Mouse (Mus musculus): Measurements from ENCODE around the gene Cacna1d. TPM values are rescaled to one million over a fixed set of nuclear protein-coding genes. Genes with fewer than 3 reads are reported as not detected.

The Cacna1d gene
- polyA plus RNA-seq, 1 experiment from 2014 or later = 3.0 TPM

DNA sequence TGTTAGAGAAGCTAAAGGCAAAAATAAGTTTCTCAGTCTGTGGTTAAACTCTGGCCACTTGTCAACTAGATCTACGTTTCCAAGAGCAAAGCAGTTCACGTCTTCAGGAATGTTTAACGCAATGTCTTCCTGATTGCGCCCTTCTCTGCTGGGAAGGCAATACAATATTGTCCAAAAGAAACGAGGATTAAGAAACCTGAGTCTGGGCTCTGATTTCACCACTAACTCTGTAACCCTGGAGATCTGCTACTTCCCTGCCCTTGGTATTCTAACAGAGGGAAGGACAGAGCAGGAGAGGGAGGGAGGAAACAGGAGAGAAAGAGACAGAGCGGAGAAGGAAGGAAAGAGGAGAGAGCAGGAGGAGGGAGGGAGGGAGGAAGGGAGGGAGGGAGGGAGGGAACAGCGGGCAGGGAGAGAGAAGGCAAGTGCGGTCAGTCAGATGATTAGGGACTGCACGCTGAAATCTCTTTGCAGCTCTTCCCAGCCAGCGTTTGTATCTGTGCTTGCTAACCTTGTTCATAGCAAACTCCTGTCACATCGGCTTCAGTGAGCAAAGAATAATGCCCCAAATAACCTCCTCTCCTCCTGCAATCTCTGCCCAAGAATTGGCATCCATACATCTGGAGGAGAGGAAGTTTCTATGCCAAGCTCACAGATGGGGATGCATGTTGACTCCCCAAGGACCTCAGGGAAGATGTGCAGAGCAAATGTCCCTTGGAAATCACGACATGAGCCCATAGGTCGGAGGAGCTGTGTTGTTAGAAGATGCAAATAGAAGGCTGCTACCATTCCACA is 35.3 kb downstream of the Cacna1d start:
- ATAC-seq (replicated peaks; ENCODE audit: low FRiP score, low read depth) = no peak
- DNase-seq (ENCODE audit: low spot score) = peak; percentile 33
- no peaks in the 10 kb centered on the region for H3K36me3 ChIP-seq (ENCODE audit: insufficient read depth, low read length)
- H3K4me1 ChIP-seq (replicated peaks; ENCODE audit: insufficient read depth, low read length) = no peaks in the 10 kb centered on the region
- 15% methylated on average over 13 of the region's 13 CpGs for WGBS
- no peaks in the 10 kb centered on the region for H3K9me3 ChIP-seq (replicated peaks; ENCODE audit: low read length)
- no peak overlapping the region for H3K27ac ChIP-seq
- no peak overlapping the region for H3K9ac ChIP-seq (ENCODE audit: low read depth, low read length)
- H3K27me3 ChIP-seq (ENCODE audit: insufficient read depth, low read length) = no peaks in the 10 kb centered on the region
- no peak for TF ChIP-seq CTCF (IDR thresholded peaks at IDR 0.05; ENCODE audit: low read depth)
- peak overlapping the region; percentile 9; the same call in 1 of the 2 replicates for H3K4me2 ChIP-seq (ENCODE audit: low read length)
- no peak overlapping the region for H3K4me3 ChIP-seq (replicated peaks; ENCODE audit: low read depth, low read length)

DNA sequence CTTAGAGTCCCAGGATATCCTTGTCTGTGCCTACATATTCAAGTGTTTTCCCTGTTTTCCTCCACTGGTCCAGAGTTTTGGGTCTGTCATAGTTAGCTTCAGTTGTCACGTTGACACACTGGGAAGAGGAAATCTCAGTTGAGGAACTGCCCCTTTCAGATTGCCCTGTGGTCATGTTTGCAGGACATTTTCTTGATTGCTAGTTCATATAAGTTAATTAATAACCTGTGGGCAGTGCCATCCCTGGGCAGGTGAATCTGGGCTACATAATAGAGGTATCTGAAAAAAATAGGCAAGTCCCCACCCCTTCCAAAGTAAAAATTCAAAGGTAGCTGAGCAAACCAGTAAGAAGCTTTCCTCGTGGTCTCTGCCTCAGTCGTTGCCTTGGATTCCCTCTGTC is 51.3 kb downstream of the Cacna1d start:
- Histone ChIP-seq H3K4me2 (ENCODE audit: low read length) (no peak overlapping the region), H3K4me1 (replicated peaks; ENCODE audit: insufficient read depth, low read length) (no peaks in the 10 kb centered on the region), H3K4me3 (replicated peaks; ENCODE audit: low read depth, low read length) (no peak overlapping the region), H3K36me3 (ENCODE audit: insufficient read depth, low read length) (no peaks in the 10 kb centered on the region), H3K9me3 (replicated peaks; ENCODE audit: low read length) (no peaks in the 10 kb centered on the region), H3K27me3 (ENCODE audit: insufficient read depth, low read length) (no peaks in the 10 kb centered on the region), H3K27ac (no peak overlapping the region), H3K9ac (ENCODE audit: low read depth, low read length) (no peak overlapping the region)
- DNase-seq (ENCODE audit: low spot score) (no peak), ATAC-seq (replicated peaks; ENCODE audit: low FRiP score, low read depth) (no peak)
- no peak for TF ChIP-seq CTCF (IDR thresholded peaks at IDR 0.05; ENCODE audit: low read depth)
- 68% methylated on average over 3 of the region's 3 CpGs for WGBS

DNA sequence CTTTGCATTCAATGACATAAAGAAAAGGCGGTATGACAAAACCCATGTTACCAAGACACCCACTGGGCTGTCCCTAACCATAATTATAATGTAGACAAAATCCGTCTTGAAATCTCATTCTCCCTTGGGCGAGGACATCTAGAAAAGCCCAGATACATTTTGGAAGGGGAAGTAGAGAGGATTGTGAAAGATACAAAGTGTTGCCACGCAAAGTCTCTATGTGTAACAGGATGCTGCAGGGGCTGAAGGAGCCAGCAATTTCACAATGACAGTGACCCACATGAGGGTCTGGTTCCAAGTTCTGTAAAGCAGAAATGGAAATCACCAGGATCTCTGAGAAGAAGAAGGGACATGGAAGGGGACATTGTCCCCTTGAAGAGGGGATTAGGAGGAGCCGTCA is 55.9 kb downstream of the Cacna1d start:
- no peak for ATAC-seq (replicated peaks; ENCODE audit: low FRiP score, low read depth)
- no peak for TF ChIP-seq CTCF (IDR thresholded peaks at IDR 0.05; ENCODE audit: low read depth)
- Histone ChIP-seq H3K36me3 (ENCODE audit: insufficient read depth, low read length) (no peaks in the 10 kb centered on the region), H3K27ac (no peak overlapping the region), H3K9ac (ENCODE audit: low read depth, low read length) (no peak overlapping the region), H3K4me3 (replicated peaks; ENCODE audit: low read depth, low read length) (no peak overlapping the region), H3K9me3 (replicated peaks; ENCODE audit: low read length) (no peaks in the 10 kb centered on the region), H3K4me1 (replicated peaks; ENCODE audit: insufficient read depth, low read length) (no peaks in the 10 kb centered on the region), H3K4me2 (ENCODE audit: low read length) (no peak overlapping the region), H3K27me3 (ENCODE audit: insufficient read depth, low read length) (no peaks in the 10 kb centered on the region)
- WGBS = 91% methylated on average over 5 of the region's 5 CpGs
- no peak for DNase-seq (ENCODE audit: low spot score)

DNA sequence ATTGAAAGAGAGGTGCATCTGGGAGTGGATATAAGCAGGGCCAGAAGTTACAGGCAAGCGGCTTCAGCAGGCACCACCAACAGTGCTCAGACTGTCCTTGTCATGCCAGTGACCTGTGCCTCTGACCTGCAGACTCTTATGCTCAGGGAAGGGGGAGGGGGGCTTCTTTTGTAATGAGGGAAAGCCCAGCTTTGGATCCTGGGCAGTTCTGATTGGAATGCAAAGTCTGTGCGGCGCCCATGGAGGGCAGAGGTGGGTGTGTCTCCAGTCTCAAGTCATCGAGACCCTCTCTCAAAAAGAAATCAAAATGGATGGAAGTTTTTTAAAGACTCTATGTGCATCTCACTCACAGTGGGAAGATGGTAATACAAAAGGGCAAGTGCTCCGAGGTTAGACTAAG is 60.8 kb downstream of the Cacna1d start:
- Histone ChIP-seq H3K4me1 (replicated peaks; ENCODE audit: insufficient read depth, low read length) (no peaks in the 10 kb centered on the region; the same call in 1 of the 2 replicates), H3K9ac (ENCODE audit: low read depth, low read length) (no peak overlapping the region), H3K4me2 (ENCODE audit: low read length) (no peak overlapping the region), H3K27me3 (ENCODE audit: insufficient read depth, low read length) (no peaks in the 10 kb centered on the region), H3K4me3 (replicated peaks; ENCODE audit: low read depth, low read length) (no peak overlapping the region), H3K27ac (no peak overlapping the region), H3K9me3 (replicated peaks; ENCODE audit: low read length) (no peaks in the 10 kb centered on the region), H3K36me3 (ENCODE audit: insufficient read depth, low read length) (no peaks in the 10 kb centered on the region)
- ATAC-seq (replicated peaks; ENCODE audit: low FRiP score, low read depth) (no peak), DNase-seq (ENCODE audit: low spot score) (no peak)
- WGBS = 73% methylated on average over 5 of the region's 5 CpGs
- TF ChIP-seq CTCF (IDR thresholded peaks at IDR 0.05; ENCODE audit: low read depth) = no peak

DNA sequence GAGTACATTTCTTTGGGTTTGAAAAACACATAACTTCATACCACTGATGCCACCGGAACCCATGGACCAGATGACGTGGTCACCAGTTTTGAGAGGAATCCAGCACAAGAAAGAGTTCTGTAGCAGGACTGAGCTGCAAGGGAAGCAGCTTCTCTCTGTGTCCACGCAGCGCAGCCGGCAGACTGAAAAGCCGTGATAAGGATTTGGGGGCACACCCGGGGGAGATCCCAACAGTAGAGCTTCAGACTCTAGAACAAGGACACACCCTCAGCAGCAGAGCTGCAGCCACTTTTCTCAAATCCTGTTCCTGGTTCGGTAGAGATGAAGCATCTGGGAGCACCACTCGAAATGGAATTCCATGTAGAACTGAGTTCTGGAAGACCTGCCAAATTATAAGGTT is 61.2 kb downstream of the Cacna1d start:
- TF ChIP-seq CTCF (IDR thresholded peaks at IDR 0.05; ENCODE audit: low read depth) = no peak
- Histone ChIP-seq H3K4me1 (replicated peaks; ENCODE audit: insufficient read depth, low read length) (no peaks in the 10 kb centered on the region; the same call in 1 of the 2 replicates), H3K4me3 (replicated peaks; ENCODE audit: low read depth, low read length) (no peak overlapping the region), H3K36me3 (ENCODE audit: insufficient read depth, low read length) (no peaks in the 10 kb centered on the region), H3K4me2 (ENCODE audit: low read length) (no peak overlapping the region), H3K9ac (ENCODE audit: low read depth, low read length) (no peak overlapping the region), H3K27ac (no peak overlapping the region), H3K9me3 (replicated peaks; ENCODE audit: low read length) (no peaks in the 10 kb centered on the region), H3K27me3 (ENCODE audit: insufficient read depth, low read length) (no peaks in the 10 kb centered on the region)
- 88% methylated on average over 9 of the region's 9 CpGs for WGBS
- DNase-seq (ENCODE audit: low spot score) = no peak
- ATAC-seq (replicated peaks; ENCODE audit: low FRiP score, low read depth) = no peak

DNA sequence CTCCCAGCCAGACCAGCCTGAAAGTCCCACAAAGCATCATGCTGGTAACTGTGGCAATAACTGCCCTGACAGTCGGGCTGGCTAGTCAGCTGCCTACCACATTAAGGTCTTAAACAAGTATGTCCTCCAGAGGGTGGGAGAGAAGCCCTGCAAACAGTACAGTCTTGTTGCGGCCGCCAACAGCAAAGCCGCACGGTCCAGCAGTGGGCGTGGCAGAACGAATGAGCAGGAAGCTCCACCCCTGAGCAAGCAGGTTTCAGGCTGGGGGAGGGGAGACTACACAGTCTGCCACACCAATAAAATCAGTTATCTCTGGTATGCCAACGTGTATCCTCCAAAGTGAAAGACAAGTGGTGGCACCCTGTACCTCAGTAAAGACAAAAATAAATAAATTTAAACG is 61.6 kb downstream of the Cacna1d start:
- no peak for DNase-seq (ENCODE audit: low spot score)
- Histone ChIP-seq H3K9ac (ENCODE audit: low read depth, low read length) (no peak overlapping the region), H3K4me3 (replicated peaks; ENCODE audit: low read depth, low read length) (no peak overlapping the region), H3K4me2 (ENCODE audit: low read length) (no peak overlapping the region), H3K4me1 (replicated peaks; ENCODE audit: insufficient read depth, low read length) (no peaks in the 10 kb centered on the region; the same call in 1 of the 2 replicates), H3K9me3 (replicated peaks; ENCODE audit: low read length) (no peaks in the 10 kb centered on the region), H3K36me3 (ENCODE audit: insufficient read depth, low read length) (no peaks in the 10 kb centered on the region), H3K27me3 (ENCODE audit: insufficient read depth, low read length) (no peaks in the 10 kb centered on the region), H3K27ac (no peak overlapping the region)
- WGBS = 56% methylated on average over 9 of the region's 9 CpGs
- no peak for TF ChIP-seq CTCF (IDR thresholded peaks at IDR 0.05; ENCODE audit: low read depth)
- ATAC-seq (replicated peaks; ENCODE audit: low FRiP score, low read depth) = no peak

All from kidney, postnatal 0 days (tissue).